Mouse (Mus musculus) CD4-positive, CD25-positive, alpha-beta regulatory T cell (primary cell): ENCODE measurements around the gene Dnajb12. TPM values are rescaled to one million over a fixed set of nuclear protein-coding genes. Genes with fewer than 3 reads are reported as not detected.

ENCODE experiments used
- polyA plus RNA-seq: library from polyadenylated mRNA; unstranded; fragments of 100-300 nt; shearing (Covaris generic); gene quantifications from one replicate; pipeline ENCODE4 v1.2.1, GENCODE M21; 2017

Dnajb12 gene
- 14.4 TPM for polyA plus RNA-seq

GRCm38 (mm10) chr10:59879255-59880028, at the start of gene Dnajb12:
Gene Dnajb12, plus strand, starts transcription at chr10:59879556.

Other genes starting within 250 kb of the Dnajb12 start
- gene Micu1, start 177.1 kb upstream of the Dnajb12 start, polyA plus RNA-seq, result 54.5 TPM
- gene Ddit4, start 72.3 kb downstream of the Dnajb12 start, polyA plus RNA-seq, result 70.3 TPM
- gene Ascc1, start 123.2 kb downstream of the Dnajb12 start, polyA plus RNA-seq, result 43.8 TPM
- 117 TPM for gene Anapc16, start 123.6 kb downstream of the Dnajb12 start, polyA plus RNA-seq
- 4.6 TPM for gene Spock2, start 226.7 kb downstream of the Dnajb12 start, polyA plus RNA-seq